Mouse (Mus musculus) left cerebral cortex, adult 8-10 months (tissue): Measurements from ENCODE around the gene Nudt12. TPM values are rescaled to one million over a fixed set of nuclear protein-coding genes. Genes with fewer than 3 reads are reported as not detected.
A peak's percentile ranks its signal among the peaks of the same experiment; 100 is the strongest.

Source experiments
- DNase-seq, 2 experiments: peaks; one replicate each; pipeline ENCODE4 v3.0.0; 2022; ENCODE audit warnings: low spot score in 2 of 2
- total RNA-seq, 4 experiments: library from RNA; stranded (reverse); gene quantifications; 2 replicates each; pipeline ENCODE4 v1.2.4; 2022

The Nudt12 gene
- total RNA-seq: 10 to 100 TPM in 3 of 4 experiments, 1 to 10 TPM in 1; 9.1 to 13.9 (median 10.9) TPM

- peak; percentile 22 to 37 for DNase-seq
These were observed at the start of gene Nudt12 for GRCm38 (mm10) chr17:59013091-59013459. Gene Nudt12, minus strand, starts transcription at chr17:59013372.

DNA sequence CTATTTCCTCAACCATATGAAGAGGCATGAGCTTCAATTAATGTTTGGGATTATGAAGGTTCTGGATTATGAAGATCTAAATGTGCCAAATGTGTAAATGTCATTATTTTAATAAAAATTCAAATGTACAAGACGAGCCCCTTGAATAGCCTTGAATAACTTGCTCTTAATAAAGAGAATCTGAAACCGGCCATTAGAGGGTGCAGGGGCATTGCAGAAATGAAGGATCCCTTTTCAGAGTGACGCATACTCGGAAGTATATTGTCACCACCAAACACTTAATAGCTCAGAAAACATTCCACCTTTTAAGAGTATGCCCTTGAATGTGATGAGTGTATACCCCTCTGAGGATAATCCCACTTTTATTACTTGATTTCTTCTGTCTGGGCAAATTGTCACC, 40.1 kb upstream of the Nudt12 start:
- no peak for DNase-seq

GRCm38 (mm10) chr17:59039754-59040153, 26.6 kb upstream of the Nudt12 start:
- no peak for DNase-seq

DNA sequence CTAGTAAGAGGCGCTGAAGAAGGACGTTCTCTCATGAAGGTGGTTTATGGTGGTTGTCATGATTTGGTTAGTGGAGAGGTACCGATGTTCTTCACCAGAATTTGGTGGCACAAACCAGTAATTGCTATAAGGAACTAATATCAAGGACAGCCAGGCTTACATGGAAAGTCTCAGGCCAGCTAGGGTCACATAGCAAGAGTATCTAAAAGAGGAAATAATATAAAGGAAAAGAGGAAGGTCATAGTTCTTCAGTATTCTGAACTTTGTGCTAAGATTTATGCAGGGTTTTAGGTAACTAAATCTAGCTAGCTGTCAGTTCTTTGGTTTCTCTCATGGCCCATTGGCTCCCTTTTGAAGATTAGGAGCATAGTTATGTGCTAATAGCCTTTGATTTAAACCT, 20.3 kb upstream of the Nudt12 start:
- no peak for DNase-seq

GRCm38 (mm10) chr17:59026336-59026735, 13.2 kb upstream of the Nudt12 start:
- no peak for DNase-seq

DNA sequence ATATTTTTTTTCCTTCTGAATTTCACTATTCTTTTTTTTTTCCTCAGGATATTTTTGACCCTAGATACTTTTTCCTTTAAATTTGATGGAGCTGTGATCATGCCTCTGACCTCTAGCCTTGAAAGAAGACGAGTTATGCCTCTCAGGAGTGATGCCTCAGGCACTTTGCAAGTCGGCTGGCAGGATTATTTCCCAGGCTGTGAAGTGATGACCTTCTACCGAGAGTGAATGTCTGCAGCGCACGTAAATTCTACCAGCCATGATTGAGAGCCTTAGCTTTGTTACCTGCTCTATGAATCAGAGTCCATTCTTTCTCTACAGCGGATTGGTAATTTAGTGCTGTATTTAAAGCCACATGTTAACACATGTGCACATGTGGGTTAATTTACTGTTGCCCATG, 11.3 kb upstream of the Nudt12 start:
- DNase-seq: no peak

GRCm38 (mm10) chr17:59023971-59024370, 10.8 kb upstream of the Nudt12 start:
- no peak for DNase-seq

- no peak for DNase-seq
These were observed 5.5 kb upstream of the Nudt12 start for GRCm38 (mm10) chr17:59018666-59019065.

DNA sequence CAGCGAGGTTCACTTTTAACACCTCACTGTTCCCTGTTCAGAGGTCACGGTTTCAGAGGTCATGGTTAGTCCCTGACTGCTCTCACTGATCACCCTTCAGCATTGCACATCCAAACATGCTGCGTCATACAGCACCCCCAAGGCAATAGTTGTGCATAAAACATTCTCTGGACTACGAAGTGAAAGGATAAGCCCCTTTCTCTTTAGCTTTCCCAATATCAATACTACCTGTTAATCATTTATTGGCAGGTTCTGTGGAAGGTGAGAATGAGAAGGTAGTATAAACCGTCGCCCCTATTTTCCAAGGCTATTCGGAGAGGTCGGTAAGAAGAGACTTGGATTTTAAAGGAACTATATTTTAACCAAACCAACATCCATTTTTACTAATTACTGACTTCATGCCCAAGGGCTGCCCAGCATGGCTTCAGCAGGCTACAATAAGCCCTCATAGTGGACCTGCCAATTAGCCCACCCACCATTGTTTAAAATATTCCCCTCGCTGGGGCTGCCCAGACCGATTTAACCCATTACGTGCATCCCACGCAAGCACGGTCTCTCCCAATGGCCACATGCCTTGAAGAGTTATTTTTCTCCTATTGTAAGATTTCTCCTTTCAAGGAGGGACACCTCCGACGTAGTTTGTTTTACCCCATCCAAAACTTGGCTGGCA, 616 bp downstream of the Nudt12 start:
- DNase-seq: no peak

DNA sequence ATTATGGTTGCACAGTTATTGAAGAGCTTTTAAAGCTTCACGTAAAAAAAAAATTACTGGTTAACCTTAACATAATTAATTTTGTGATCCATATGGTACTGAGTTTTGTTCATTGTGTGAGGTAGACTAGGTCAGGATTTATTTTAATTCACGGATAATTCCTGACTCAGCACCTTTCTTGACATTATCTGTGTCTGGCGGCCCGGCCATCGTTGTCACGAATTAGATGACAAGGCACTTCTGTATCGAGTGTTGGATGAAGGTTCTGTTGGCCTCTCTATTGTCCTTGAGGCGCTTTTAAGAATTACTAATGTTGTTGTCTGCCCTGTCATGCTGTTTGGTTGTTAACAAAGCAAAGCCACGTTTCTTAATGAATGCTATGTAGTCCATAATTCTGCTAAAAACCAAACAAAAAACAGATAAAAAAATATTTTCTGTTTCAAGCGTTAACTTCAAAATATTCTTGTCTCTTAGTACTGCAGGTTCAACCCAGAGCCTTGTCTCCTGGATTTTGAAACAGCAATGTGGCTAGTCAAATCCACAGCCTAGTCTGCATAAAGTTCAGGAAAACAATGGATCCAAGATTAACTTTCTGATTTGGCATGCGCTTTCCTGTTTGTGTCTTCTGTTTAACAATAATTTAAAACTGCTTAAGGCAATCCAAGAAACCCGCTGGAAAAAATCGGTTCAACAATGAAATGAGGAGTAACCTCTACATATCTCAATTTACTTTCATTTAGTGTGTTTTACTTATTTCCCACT, 1.4 kb downstream of the Nudt12 start:
- no peak for DNase-seq

- no peak for DNase-seq
These were observed 21.9 kb downstream of the Nudt12 start, which contains the start of gene Pdzph1 for GRCm38 (mm10) chr17:58991275-58991674. Gene Pdzph1, minus strand, starts transcription at chr17:58991375.

GRCm38 (mm10) chr17:58973237-58973636, 39.9 kb downstream of the Nudt12 start:
- no peak for DNase-seq

- peak in 1 of 2 experiments; percentile 7 for DNase-seq
These were observed 53.3 kb downstream of the Nudt12 start for GRCm38 (mm10) chr17:58959905-58960304.

DNA sequence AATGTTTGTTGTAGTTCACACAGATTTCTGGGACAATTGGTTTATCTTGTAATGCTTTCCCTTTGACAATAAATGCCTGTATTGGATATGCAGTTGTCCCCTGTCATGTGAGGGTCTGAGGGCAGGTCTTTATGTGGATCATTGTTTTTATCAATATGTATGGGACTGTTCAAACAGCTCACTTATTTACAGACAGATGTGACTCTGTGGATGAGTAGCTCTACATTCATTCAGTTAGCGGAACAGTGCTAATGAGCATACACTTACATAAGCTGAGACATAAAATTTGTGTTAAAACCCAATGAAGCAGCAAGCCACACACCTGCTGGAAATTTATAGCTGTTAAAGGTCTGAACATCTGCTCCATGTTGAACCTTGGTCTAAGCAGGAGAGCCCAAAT, 56.1 kb downstream of the Nudt12 start:
- no peak for DNase-seq

Other genes with a start within 250 kb of the Nudt12 start
- 1 to 10 TPM; 3.7 to 9.4 (median 6.0) TPM for gene Pdzph1, start 22.0 kb downstream of the Nudt12 start, total RNA-seq